Comparison of ENCODE assay signal across 8 mouse cellular contexts in genomic region chr8:11004781-11005459, GRCm38 (mm10). TPM values are rescaled to one million over a fixed set of nuclear protein-coding genes. Genes with fewer than 3 reads are reported as not detected.
DNase-seq lines count a peak whose midpoint lies in the region; ATAC-seq and TF ChIP-seq lines count a peak whose summit lies in the region.

No protein-coding gene starts in this region.

- intact Hi-C loops in gastrocnemius, postnatal 36 days (cut with DNase I) = loop anchor here (5.0 kb wide), 3 partner anchors 43 to 568 kb away; no protein-coding TSS in a partner anchor

- TF ChIP-seq CTCF in lung, postnatal 0 days (IDR thresholded peaks at IDR 0.05) = no peak
- TF ChIP-seq CTCF in olfactory bulb, adult 2 months (IDR thresholded peaks at IDR 0.05; ENCODE audit: insufficient read depth, low read depth, low read length) = no peak

- H3K27ac ChIP-seq in lung, postnatal 0 days (ENCODE audit: low read length) = no peak overlapping the region
- no peak overlapping the region for H3K27ac ChIP-seq in embryonic facial prominence, embryonic 14.5 days (replicated peaks; ENCODE audit: low read depth, low read length)
- peak overlapping the region; percentile 59 for H3K27ac ChIP-seq in limb, embryonic 10.5 days
- no peak overlapping the region for H3K27ac ChIP-seq in olfactory bulb, adult 2 months (ENCODE audit: insufficient read depth, low read depth, low read length)

- no peak for DNase-seq in lung, postnatal 0 days (ENCODE audit: low spot score)
- DNase-seq in lung, postnatal 4 days = no peak
- DNase-seq in embryonic facial prominence, embryonic 14.5 days (ENCODE audit: low spot score) = no peak
- DNase-seq in limb, embryonic 10.5 days (ENCODE audit: low spot score) = no peak
- no peak for DNase-seq in adrenal gland, adult 8-10 months
- DNase-seq in gastrocnemius, postnatal 36 days = no peak
- DNase-seq in left cerebral cortex, adult 8-10 months (ENCODE audit: low spot score in 2 of 2) = no peak

- H3K4me3 ChIP-seq in lung, postnatal 0 days (ENCODE audit: low read depth, low read length) = peak overlapping the region; percentile 79
- H3K4me3 ChIP-seq in embryonic facial prominence, embryonic 14.5 days (ENCODE audit: low read depth, low read length) = peak overlapping the region; percentile 88
- peak overlapping the region; percentile 91 for H3K4me3 ChIP-seq in limb, embryonic 10.5 days
- H3K4me3 ChIP-seq in olfactory bulb, adult 2 months (ENCODE audit: insufficient read depth, low read depth, low read length) = peak overlapping the region; percentile 44

- H3K36me3 ChIP-seq in lung, postnatal 0 days (ENCODE audit: insufficient read depth, low read length) = no peaks in the 10 kb centered on the region
- H3K36me3 ChIP-seq in embryonic facial prominence, embryonic 14.5 days (ENCODE audit: control insufficient read depth, insufficient read depth, low read length) = 0 out of 2 replicates have a peak, but pooled peaks cover 20% of the 10 kb centered on the region
- peaks cover 28% of the 10 kb centered on the region for H3K36me3 ChIP-seq in limb, embryonic 10.5 days

- WGBS in lung, postnatal 0 days = 77% methylated on average over 22 of the region's 22 CpGs
- 59% methylated on average over 22 of the region's 22 CpGs for WGBS in embryonic facial prominence, embryonic 14.5 days
- 88% methylated on average over 22 of the region's 22 CpGs for WGBS in limb, embryonic 10.5 days
- 66% methylated on average over 22 of the region's 22 CpGs for WGBS in olfactory bulb, adult 2 months

- H3K9ac ChIP-seq in lung, postnatal 0 days (replicated peaks; ENCODE audit: low read depth) = peak overlapping the region; percentile 41; the same call in 1 of the 2 replicates
- H3K9ac ChIP-seq in embryonic facial prominence, embryonic 14.5 days (ENCODE audit: low read depth, low read length) = peak overlapping the region; percentile 94

- TF ChIP-seq POLR2A in olfactory bulb, adult 2 months (IDR thresholded peaks at IDR 0.05; ENCODE audit: insufficient read depth, low read depth, low read length) = no peak

- no peaks in the 10 kb centered on the region for H3K27me3 ChIP-seq in lung, postnatal 0 days (replicated peaks; ENCODE audit: insufficient read depth, low read length)
- no peaks in the 10 kb centered on the region; the same call in 1 of the 2 replicates for H3K27me3 ChIP-seq in embryonic facial prominence, embryonic 14.5 days (replicated peaks; ENCODE audit: control insufficient read depth, insufficient read depth, low read length)
- peaks cover 12% of the 10 kb centered on the region for H3K27me3 ChIP-seq in limb, embryonic 10.5 days (ENCODE audit: low read depth, poor library complexity, severe bottlenecking)

- no peaks in the 10 kb centered on the region for H3K9me3 ChIP-seq in lung, postnatal 0 days (ENCODE audit: low read length)
- no peaks in the 10 kb centered on the region for H3K9me3 ChIP-seq in embryonic facial prominence, embryonic 14.5 days (ENCODE audit: control insufficient read depth, low read length)
- no peaks in the 10 kb centered on the region for H3K9me3 ChIP-seq in limb, embryonic 10.5 days (replicated peaks)

- peaks cover 22% of the 10 kb centered on the region; the same call in 1 of the 2 replicates for H3K4me1 ChIP-seq in lung, postnatal 0 days (ENCODE audit: insufficient read depth, low read depth, low read length)
- H3K4me1 ChIP-seq in embryonic facial prominence, embryonic 14.5 days (ENCODE audit: control insufficient read depth, insufficient read depth, low read length) = peaks cover 68% of the 10 kb centered on the region
- H3K4me1 ChIP-seq in limb, embryonic 10.5 days = peaks cover 83% of the 10 kb centered on the region
- peaks cover 46% of the 10 kb centered on the region for H3K4me1 ChIP-seq in olfactory bulb, adult 2 months (ENCODE audit: control insufficient read depth, insufficient read depth, low read length)

- TF ChIP-seq EP300 in lung, postnatal 0 days (IDR thresholded peaks at IDR 0.05) = no peak

- no peak for ATAC-seq in lung, postnatal 0 days
- ATAC-seq in embryonic facial prominence, embryonic 14.5 days (ENCODE audit: low read depth) = no peak

- peak overlapping the region; percentile 89 for H3K4me2 ChIP-seq in lung, postnatal 0 days (replicated peaks; ENCODE audit: low read depth, low read length)
- H3K4me2 ChIP-seq in embryonic facial prominence, embryonic 14.5 days (ENCODE audit: low read depth, low read length) = peak overlapping the region; percentile 89

RNA-seq across cellular contexts. Expression of gene Irs2, which starts 3.3 kb away (rescaled TPM):
- 6.9 and 7.2 TPM in 2 replicates for polyA plus RNA-seq in lung, postnatal 0 days (2015; fragmentation: Nextera tagmentation; extraction: Ambion mirVana)
- polyA plus RNA-seq in embryonic facial prominence, embryonic 14.5 days (2014; fragmentation: Nextera tagmentation; extraction: Ambion mirVana) = 5.4 and 5.9 TPM in 2 replicates
- polyA plus RNA-seq in limb, embryonic 10.5 days (2016; fragmentation: Nextera tagmentation; extraction: Ambion mirVana) = 5.8 and 9.7 TPM in 2 replicates
- not detected in 2 replicates for polyA plus RNA-seq in olfactory bulb, adult 2 months (2012; ENCODE audit: insufficient read depth, insufficient read length, low replicate concordance, missing spikeins)
- 10 to 100 TPM; 18.6 to 28.6 (median 20.4) TPM for total RNA-seq in adrenal gland, adult 8-10 months (2022)
- total RNA-seq in gastrocnemius, postnatal 36 days (2021) = 10 to 100 TPM; 17.9 to 18.9 TPM
- total RNA-seq in left cerebral cortex, adult 8-10 months (2022) = 10 to 100 TPM; 39.4 to 46.7 (median 43.6) TPM
